Mouse (Mus musculus): Measurements from ENCODE around the gene Macrod2.

DNA sequence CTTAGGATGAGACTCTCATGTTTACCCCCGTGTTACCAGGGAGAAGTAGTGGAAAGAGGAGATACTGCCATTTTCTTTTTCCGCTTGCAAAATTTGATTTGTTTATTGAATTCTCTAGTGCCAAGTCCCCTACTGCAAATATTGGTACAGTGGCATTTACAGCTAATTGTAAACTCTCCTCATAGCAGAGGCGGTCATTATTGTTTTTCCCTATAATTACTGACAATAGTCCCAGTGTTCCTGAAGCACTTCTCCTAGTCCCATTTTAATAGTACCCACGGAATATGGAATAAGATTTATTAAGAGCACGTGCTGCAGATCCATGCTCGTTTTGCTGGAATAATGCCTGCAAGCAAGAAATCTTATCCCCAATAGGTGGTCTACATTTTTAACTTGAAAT, 1518.8 kb downstream of the Macrod2 start:
- TF ChIP-seq CTCF (IDR thresholded peaks at IDR 0.05; ENCODE audit: extremely low read depth, insufficient read length, insufficient replicate concordance, low read depth, low read length) (no peak), POLR2A (IDR thresholded peaks at IDR 0.05; ENCODE audit: low read depth, low read length) (no peak)
